Mouse (Mus musculus) ES-E14 (cell line): ENCODE measurements around the gene Mrpl48. TPM values are rescaled to one million over a fixed set of nuclear protein-coding genes. Genes with fewer than 3 reads are reported as not detected.

ENCODE experiments used
- DNase-seq: peaks from one replicate; pipeline ENCODE4 v3.0.0-alpha.2; 2013; ENCODE audit warnings: low read depth, low spot score
- H3K27ac ChIP-seq: 2 replicates; pipeline ENCODE4 v1.5.1; 2012; ENCODE audit warnings: low read depth, mild to moderate bottlenecking, low read length, moderate library complexity, mixed read lengths; ENCODE audit not compliant: poor library complexity, insufficient read depth, severe bottlenecking
- H3K36me3 ChIP-seq: 2 replicates; pipeline ENCODE4 v1.6.1; 2012; ENCODE audit warnings: mild to moderate bottlenecking, low read length, moderate library complexity, mixed read lengths; ENCODE audit not compliant: control insufficient read depth, poor library complexity, insufficient read depth, severe bottlenecking
- H3K4me1 ChIP-seq, 2 experiments: fragments of 150-350 bp in 1 of 2; sonication (generic) in 1 of 2; 2 replicates each; pipeline ENCODE4 v1.6.1; 2012; ENCODE audit warnings: low read length in 2 of 2, mild to moderate bottlenecking in 1 of 2, mixed read lengths in 1 of 2; ENCODE audit not compliant: control insufficient read depth in 2 of 2, insufficient read depth in 2 of 2, poor library complexity in 1 of 2
- H3K4me3 ChIP-seq, 2 experiments: fragments of 150-350 bp in 1 of 2; sonication (generic) in 1 of 2; 2 replicates each; pipeline ENCODE4 v1.5.1; 2012; ENCODE audit warnings: low read length in 2 of 2, low read depth in 1 of 2, mild to moderate bottlenecking in 1 of 2, mixed read lengths in 1 of 2; ENCODE audit not compliant: insufficient read depth in 1 of 2, poor library complexity in 1 of 2, severe bottlenecking in 1 of 2
- H3K9ac ChIP-seq: 2 replicates; pipeline ENCODE4 v1.6.1; 2012; ENCODE audit warnings: low read depth, mild to moderate bottlenecking, low read length, mixed read lengths; ENCODE audit not compliant: poor library complexity, insufficient read depth, severe bottlenecking
- H3K9me3 ChIP-seq: fragments of 150-350 bp; sonication (generic); 2 replicates; pipeline ENCODE4 v1.6.1; 2012; ENCODE audit warnings: low read depth, mild to moderate bottlenecking, low read length; ENCODE audit not compliant: control insufficient read depth, insufficient read depth
- CHD2 ChIP-seq: IDR thresholded peaks from 2 replicates; pipeline ENCODE4 v1.6.1; 2014; ENCODE audit warnings: mild to moderate bottlenecking, low read depth, low read length, inconsistent platforms
- HCFC1 ChIP-seq: IDR thresholded peaks from 2 replicates; pipeline ENCODE4 v1.6.1; 2012; ENCODE audit warnings: low read length, inconsistent platforms, borderline replicate concordance; ENCODE audit not compliant: insufficient read depth
- MAFK ChIP-seq: IDR thresholded peaks from 2 replicates; pipeline ENCODE4 v1.6.1; 2014; ENCODE audit warnings: mild to moderate bottlenecking, low read depth, low read length, inconsistent platforms; ENCODE audit not compliant: insufficient read depth
- ZC3H11A ChIP-seq: IDR thresholded peaks from 2 replicates; pipeline ENCODE4 v1.6.1; 2012; ENCODE audit warnings: low read depth, mild to moderate bottlenecking, inconsistent platforms, low read length, borderline replicate concordance
- ZNF384 ChIP-seq: IDR thresholded peaks from 2 replicates; pipeline ENCODE4 v1.6.1; 2012; ENCODE audit warnings: low read depth, low read length, inconsistent platforms
- in situ Hi-C, 2 experiments: fragments of 600-800 bp; cut with MboI; formaldehyde crosslinking; loops; one replicate each; pipeline ENCODE4 v1.15.1; 2025; ENCODE audit warnings: low sequenced_read_pairs in 2 of 2, inconsistent platforms in 1 of 2; ENCODE audit not compliant: unreplicated experiment in 2 of 2
- total RNA-seq: library from RNA; depleted of rRNA; stranded (reverse); fragments of 300-350 nt; gene quantifications from 2 replicates; pipeline ENCODE4 v1.2.3, GENCODE M21; 2012

Gene Mrpl48
- total RNA-seq, 1 experiment = 30.9 TPM

GRCm38 (mm10) chr7:100593349-100593748 lies 14.8 kb downstream of the Mrpl48 start:
- Histone ChIP-seq H3K27ac (no peak overlapping the region), H3K4me3 (no peak overlapping the region), H3K9me3 (no peaks in the 10 kb centered on the region), H3K9ac (no peak overlapping the region), H3K4me1 (no peaks in the 10 kb centered on the region), H3K36me3 (no peaks in the 10 kb centered on the region)
- in situ Hi-C loops = no loop called here
- no peak for TF ChIP-seq ZNF384
- TF ChIP-seq MAFK = no peak
- TF ChIP-seq ZC3H11A = no peak
- TF ChIP-seq CHD2 = no peak
- TF ChIP-seq HCFC1 = no peak
- no peak for DNase-seq

- Histone ChIP-seq H3K36me3 (no peaks in the 10 kb centered on the region), H3K9ac (no peak overlapping the region), H3K4me3 (peak overlapping the region; percentile 66 to 76), H3K27ac (no peak overlapping the region), H3K4me1 (no peaks in the 10 kb centered on the region), H3K9me3 (no peaks in the 10 kb centered on the region)
- in situ Hi-C loops = no loop called here
- no peak for DNase-seq
- TF ChIP-seq ZNF384 (no peak), HCFC1 (no peak), CHD2 (no peak), MAFK (no peak), ZC3H11A (no peak)
Observed at GRCm38 (mm10) chr7:100591522-100591852, 16.6 kb downstream of the Mrpl48 start.

GRCm38 (mm10) chr7:100590845-100591521 lies 17.1 kb downstream of the Mrpl48 start:
- TF ChIP-seq HCFC1 = peak; percentile 70; the same call in 1 of the 2 replicates
- no peak for TF ChIP-seq ZC3H11A

GRCm38 (mm10) chr7:100590504-100590844 lies 17.6 kb downstream of the Mrpl48 start:
- H3K4me1 ChIP-seq = no peaks in the 10 kb centered on the region
- H3K4me3 ChIP-seq = peak overlapping the region; percentile 66 to 76; a peak in 3 of 4 replicates
- no peaks in the 10 kb centered on the region for H3K9me3 ChIP-seq
- H3K36me3 ChIP-seq = no peaks in the 10 kb centered on the region
- TF ChIP-seq ZC3H11A = no peak
- no peak for TF ChIP-seq HCFC1
- TF ChIP-seq CHD2 = no peak
- no peak for TF ChIP-seq MAFK
- DNase-seq = no peak
- H3K9ac ChIP-seq = no peak overlapping the region; the same call in 1 of the 2 replicates
- in situ Hi-C loops = no loop called here
- no peak overlapping the region for H3K27ac ChIP-seq

More at GRCm38 (mm10) chr7:100590845-100591521, 17.1 kb downstream of the Mrpl48 start:
- peak overlapping the region; percentile 66 to 76 for H3K4me3 ChIP-seq
- peak; percentile 47 for DNase-seq
- H3K9me3 ChIP-seq = no peaks in the 10 kb centered on the region
- H3K9ac ChIP-seq = peak overlapping the region; percentile 76
- no peak overlapping the region for H3K27ac ChIP-seq
- H3K4me1 ChIP-seq = no peaks in the 10 kb centered on the region
- H3K36me3 ChIP-seq = no peaks in the 10 kb centered on the region
- in situ Hi-C loops = no loop called here

GRCm38 (mm10) chr7:100589816-100590215 lies 18.3 kb downstream of the Mrpl48 start:
- Histone ChIP-seq H3K4me3 (no peak overlapping the region), H3K36me3 (no peaks in the 10 kb centered on the region), H3K27ac (no peak overlapping the region), H3K9ac (no peak overlapping the region), H3K4me1 (no peaks in the 10 kb centered on the region), H3K9me3 (no peaks in the 10 kb centered on the region)
- no peak for DNase-seq
- no peak for TF ChIP-seq ZNF384
- no peak for TF ChIP-seq MAFK
- no peak for TF ChIP-seq CHD2
- no peak for TF ChIP-seq HCFC1
- no peak for TF ChIP-seq ZC3H11A
- in situ Hi-C loops = no loop called here
